Mouse (Mus musculus) stomach, embryonic 14.5 days (tissue): ENCODE results near the gene Galntl6. TPM values are rescaled to one million over a fixed set of nuclear protein-coding genes. Genes with fewer than 3 reads are reported as not detected.

ENCODE experiments used
- ATAC-seq: fragments of 200-750 bp; cut with Nextera tagmentation; 2 replicates; pipeline ENCODE4 v1.8.0; 2017; ENCODE audit warnings: low read depth, moderate TSS enrichment; ENCODE audit not compliant: insufficient number of reproducible peaks, insufficient read depth, low FRiP score
- H3K27ac ChIP-seq: fragments of 300-500 bp; sonication (generic); 2 replicates; pipeline ENCODE4 v1.5.1; 2014; ENCODE audit warnings: mild to moderate bottlenecking, low read length, moderate library complexity, mixed read lengths
- H3K27me3 ChIP-seq: fragments of 300-500 bp; sonication (generic); 2 replicates; pipeline ENCODE4 v1.6.1; 2014; ENCODE audit warnings: low read length, control low read depth, mixed read lengths; ENCODE audit not compliant: control insufficient read depth, insufficient read depth
- H3K36me3 ChIP-seq: fragments of 300-500 bp; sonication (generic); 2 replicates; pipeline ENCODE4 v1.6.1; 2014; ENCODE audit warnings: mild to moderate bottlenecking, control low read depth, low read length, moderate library complexity, mixed read lengths; ENCODE audit not compliant: control insufficient read depth, insufficient read depth
- H3K4me1 ChIP-seq: fragments of 300-500 bp; sonication (generic); 2 replicates; pipeline ENCODE4 v1.6.1; 2014; ENCODE audit warnings: low read length, control low read depth, mixed read lengths; ENCODE audit not compliant: control insufficient read depth, insufficient read depth
- H3K4me2 ChIP-seq: fragments of 300-500 bp; sonication (generic); replicated peaks from 2 replicates; pipeline ENCODE4 v1.6.1; 2014; ENCODE audit warnings: low read depth, low read length, control low read depth
- H3K4me3 ChIP-seq: fragments of 300-500 bp; sonication (generic); 2 replicates; pipeline ENCODE4 v1.5.1; 2014; ENCODE audit warnings: low read depth, low read length, control low read depth
- H3K9ac ChIP-seq: fragments of 300-500 bp; sonication (generic); replicated peaks from 2 replicates; pipeline ENCODE4 v1.6.1; 2014; ENCODE audit warnings: low read depth, mild to moderate bottlenecking, control low read depth, low read length, moderate library complexity, mixed read lengths
- H3K9me3 ChIP-seq: fragments of 300-500 bp; sonication (generic); 2 replicates; pipeline ENCODE4 v1.6.1; 2016; ENCODE audit warnings: low read depth, low read length, control low read depth; ENCODE audit not compliant: control insufficient read depth
- WGBS: fragments of 180-500 bp; shearing (Covaris S2); extraction: QIAGEN DNeasy Blood & Tissue Kit; methylation state at CpG from one replicate; pipeline ENCODE4 v1.1.7; 2014; 5-methylcytosine and 5-hydroxymethylcytosine counted together
- polyA plus RNA-seq: library from polyadenylated mRNA; unstranded; fragments of >200 nt; fragmentation: Nextera tagmentation; extraction: Ambion mirVana; gene quantifications from 2 replicates; pipeline ENCODE4 v1.2.1, GENCODE M21; 2014

Galntl6 gene
- polyA plus RNA-seq: 1.2 and 1.6 TPM in 2 replicates

DNA sequence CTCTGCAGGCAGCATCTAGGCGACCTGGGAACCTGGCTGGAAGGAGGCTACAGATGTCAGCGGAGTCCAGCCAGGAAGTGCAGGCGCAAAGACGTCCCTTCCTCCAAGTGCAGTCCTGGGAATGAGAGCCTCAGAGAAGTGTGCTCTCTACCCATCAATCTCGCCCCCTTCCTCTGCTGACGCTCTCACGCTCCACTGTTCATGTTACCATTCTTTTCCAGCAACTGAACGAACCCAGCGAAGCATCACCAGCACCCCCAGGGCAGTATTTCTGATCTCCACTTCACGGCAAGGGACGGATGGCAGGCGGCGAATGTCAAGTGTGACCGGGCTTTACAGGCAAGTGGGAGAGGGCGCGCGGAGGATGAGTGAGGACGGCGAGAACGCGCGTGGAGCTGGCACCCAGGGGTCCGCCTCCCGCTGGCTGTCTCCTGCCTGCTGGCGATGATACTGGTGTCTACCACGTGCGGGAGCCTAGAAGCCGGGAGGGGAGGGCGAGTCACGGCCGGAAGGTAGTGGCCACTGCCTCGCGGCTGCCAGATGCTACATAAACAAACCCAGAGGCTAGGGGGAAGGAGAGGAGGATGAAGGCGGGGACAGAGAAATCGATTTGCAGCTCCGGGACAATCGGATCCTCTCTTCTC lies at the start of gene Galntl6:
Gene Galntl6 (minus strand): TSS at position 445 of the 644 bp plus-strand sequence.
- under 1% methylated on average over 37 of the region's 37 CpGs for WGBS
- Histone ChIP-seq H3K27ac (no peak within 1 kb of the TSS), H3K4me1 (peaks cover 10% of the 10 kb centered on the region; the same call in 1 of the 2 replicates), H3K36me3 (no peaks in the 10 kb centered on the region), H3K9ac (0 out of 2 replicates have a peak within 1 kb of the TSS, but pooled peaks have one; percentile 0), H3K4me2 (peak within 1 kb of the TSS; percentile 89), H3K9me3 (no peaks in the 10 kb centered on the region), H3K4me3 (peak within 1 kb of the TSS; percentile 59), H3K27me3 (no peaks in the 10 kb centered on the region)
- ATAC-seq: peak; percentile 66

- Histone ChIP-seq H3K4me3 (no peak overlapping the region), H3K27me3 (no peaks in the 10 kb centered on the region)
- WGBS: 83% methylated on average over 5 of the region's 5 CpGs
Measured at GRCm38 (mm10) chr8:58957195-58957739, 44.8 kb upstream of the Galntl6 start.

DNA sequence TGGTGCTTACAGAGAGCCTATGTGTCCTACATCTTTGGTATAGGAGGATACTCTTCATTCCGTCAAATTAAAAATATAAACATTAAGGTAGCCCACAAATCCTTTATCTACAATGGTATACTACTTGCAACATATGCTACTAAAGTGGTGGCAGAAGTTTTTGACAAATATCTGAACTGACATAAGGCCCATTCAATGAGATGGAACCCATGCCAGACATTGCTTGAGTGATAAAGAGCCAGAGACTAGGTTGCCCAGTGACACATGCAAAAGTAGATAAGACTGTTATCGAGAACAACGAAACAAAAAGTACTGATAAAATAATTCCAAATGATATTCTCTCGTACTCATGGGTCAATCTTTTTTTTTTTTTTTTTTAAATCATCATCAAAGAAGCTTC lies 31.3 kb upstream of the Galntl6 start:
- Histone ChIP-seq H3K4me2 (no peak overlapping the region), H3K4me1 (no peaks in the 10 kb centered on the region), H3K4me3 (no peak overlapping the region), H3K9ac (no peak overlapping the region), H3K27ac (no peak overlapping the region), H3K27me3 (no peaks in the 10 kb centered on the region), H3K9me3 (no peaks in the 10 kb centered on the region), H3K36me3 (no peaks in the 10 kb centered on the region)
- no peak for ATAC-seq
- 93% methylated on average over 4 of the region's 4 CpGs for WGBS

More at GRCm38 (mm10) chr8:58957195-58957739, 44.8 kb upstream of the Galntl6 start:
- H3K4me1 ChIP-seq: no peaks in the 10 kb centered on the region
- H3K27ac ChIP-seq: no peak overlapping the region
- ATAC-seq: no peak
- no peak overlapping the region for H3K4me2 ChIP-seq
- H3K36me3 ChIP-seq: no peaks in the 10 kb centered on the region
- no peaks in the 10 kb centered on the region for H3K9me3 ChIP-seq
- H3K9ac ChIP-seq: no peak overlapping the region

GRCm38 (mm10) chr8:58931066-58931465 lies 18.6 kb upstream of the Galntl6 start:
- no peak overlapping the region for H3K4me2 ChIP-seq
- no peak overlapping the region for H3K9ac ChIP-seq
- no peak overlapping the region for H3K4me3 ChIP-seq
- 64% methylated on average over 1 of the region's 1 CpGs for WGBS
- no peaks in the 10 kb centered on the region for H3K36me3 ChIP-seq
- ATAC-seq: no peak
- no peaks in the 10 kb centered on the region for H3K27me3 ChIP-seq
- H3K4me1 ChIP-seq: no peaks in the 10 kb centered on the region
- H3K9me3 ChIP-seq: no peaks in the 10 kb centered on the region
- no peak overlapping the region for H3K27ac ChIP-seq

DNA sequence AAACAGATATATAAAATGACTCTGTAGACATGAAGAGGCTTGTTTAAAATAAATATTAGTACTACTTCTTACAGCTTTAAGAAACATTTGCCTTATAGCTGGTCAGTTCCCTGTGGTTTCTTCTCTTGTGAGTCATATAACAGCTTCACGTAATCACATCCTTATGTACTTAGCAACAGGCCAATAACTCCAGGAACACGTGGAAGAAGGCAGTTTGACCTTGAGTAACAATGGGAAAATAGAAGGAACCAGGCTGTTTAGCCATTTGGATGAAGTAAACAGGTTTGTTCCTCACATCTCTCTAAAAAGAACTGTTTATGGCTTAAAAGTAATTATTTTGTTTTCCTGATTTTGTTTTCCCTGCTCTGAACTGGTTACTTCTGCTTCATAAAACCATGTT lies 2.7 kb upstream of the Galntl6 start:
- Histone ChIP-seq H3K9me3 (no peaks in the 10 kb centered on the region), H3K27ac (no peak overlapping the region), H3K4me3 (no peak overlapping the region), H3K27me3 (no peaks in the 10 kb centered on the region), H3K9ac (no peak overlapping the region), H3K4me1 (peaks cover 10% of the 10 kb centered on the region; the same call in 1 of the 2 replicates), H3K36me3 (no peaks in the 10 kb centered on the region), H3K4me2 (no peak overlapping the region)
- ATAC-seq: no peak
- 51% methylated on average over 2 of the region's 2 CpGs for WGBS

GRCm38 (mm10) chr8:58913640-58913968 lies 1.2 kb upstream of the Galntl6 start:
- Histone ChIP-seq H3K27ac (no peak overlapping the region), H3K4me3 (no peak overlapping the region), H3K4me1 (peaks cover 10% of the 10 kb centered on the region; the same call in 1 of the 2 replicates), H3K9ac (no peak overlapping the region), H3K4me2 (peak overlapping the region; percentile 89; the same call in 1 of the 2 replicates), H3K27me3 (no peaks in the 10 kb centered on the region), H3K36me3 (no peaks in the 10 kb centered on the region), H3K9me3 (no peaks in the 10 kb centered on the region)
- WGBS: 66% methylated on average over 3 of the region's 3 CpGs
- ATAC-seq: no peak

GRCm38 (mm10) chr8:58912840-58913639 lies 600 bp upstream of the Galntl6 start:
- H3K9ac ChIP-seq: 0 out of 2 replicates have a peak overlapping the region, but pooled peaks have one; percentile 0
- peak overlapping the region; percentile 59 for H3K4me3 ChIP-seq
- 3% methylated on average over 30 of the region's 30 CpGs for WGBS
- H3K36me3 ChIP-seq: no peaks in the 10 kb centered on the region
- ATAC-seq: peak; percentile 46
- H3K27me3 ChIP-seq: no peaks in the 10 kb centered on the region
- no peaks in the 10 kb centered on the region for H3K9me3 ChIP-seq
- peaks cover 10% of the 10 kb centered on the region; the same call in 1 of the 2 replicates for H3K4me1 ChIP-seq
- H3K27ac ChIP-seq: no peak overlapping the region
- peak overlapping the region; percentile 89 for H3K4me2 ChIP-seq

DNA sequence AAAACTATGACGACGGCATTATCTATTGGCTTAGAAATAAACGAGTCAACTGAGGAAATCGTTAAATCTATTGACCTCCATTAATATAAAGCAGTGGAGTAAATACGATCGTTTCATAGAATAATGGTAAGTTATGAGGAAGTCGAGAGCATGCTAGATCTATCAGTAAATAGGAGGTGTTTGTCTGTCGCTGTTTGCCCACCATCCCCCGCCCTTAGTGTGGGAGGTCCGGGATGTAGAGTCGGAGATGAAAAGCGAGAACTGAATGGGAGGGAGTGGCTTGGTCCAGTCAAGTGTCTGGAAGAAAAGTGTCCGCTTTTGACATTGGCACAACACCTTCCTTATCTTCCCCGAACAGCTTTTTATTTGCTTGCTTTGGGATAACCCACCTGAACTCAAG lies 763 bp downstream of the Galntl6 start, which contains the start of gene BC030500:
Gene BC030500 (plus strand): TSS at position 79 of the 400 bp plus-strand sequence.
- H3K4me2 ChIP-seq: peak within 1 kb of the TSS; percentile 89
- no peaks in the 10 kb centered on the region for H3K9me3 ChIP-seq
- 10% methylated on average over 14 of the region's 14 CpGs for WGBS
- ATAC-seq: peak; percentile 50; the same call in 1 of the 2 replicates
- H3K27me3 ChIP-seq: no peaks in the 10 kb centered on the region
- peak within 1 kb of the TSS; percentile 59 for H3K4me3 ChIP-seq
- H3K27ac ChIP-seq: no peak within 1 kb of the TSS
- H3K9ac ChIP-seq: 0 out of 2 replicates have a peak within 1 kb of the TSS, but pooled peaks have one; percentile 0
- no peaks in the 10 kb centered on the region for H3K36me3 ChIP-seq
- peaks cover 10% of the 10 kb centered on the region; the same call in 1 of the 2 replicates for H3K4me1 ChIP-seq
